Mouse (Mus musculus): ENCODE data around the gene Kif26a. TPM values are rescaled to one million over a fixed set of nuclear protein-coding genes. Genes with fewer than 3 reads are reported as not detected.

The Kif26a gene
- polyA plus RNA-seq, 2 experiments = 0.08 to 0.26 TPM

GRCm38 (mm10) chr12:112129300-112129856 is 16.6 kb upstream of the Kif26a start:
- Histone ChIP-seq H3K4me3 (ENCODE audit: insufficient read depth in 1 of 2, low read depth in 2 of 2, low read length in 2 of 2) (no peak overlapping the region), H3K4me2 (ENCODE audit: low read depth) (no peak overlapping the region), H3K36me3 (replicated peaks; ENCODE audit: control insufficient read depth, insufficient read depth, low read depth) (no peaks in the 10 kb centered on the region), H3K27ac (no peak overlapping the region), H3K4me1 (replicated peaks; ENCODE audit: control insufficient read depth in 2 of 2, insufficient read depth in 2 of 2, low read length in 1 of 2) (no peaks in the 10 kb centered on the region), H3K9me3 (ENCODE audit: control insufficient read depth, low read length) (no peaks in the 10 kb centered on the region), H3K9ac (replicated peaks) (no peak overlapping the region), H3K27me3 (ENCODE audit: control insufficient read depth, insufficient read depth, low read length) (peaks cover 17% of the 10 kb centered on the region)
- DNase-seq (ENCODE audit: low read depth in 3 of 3, low spot score in 3 of 3) (no peak), ATAC-seq (ENCODE audit: insufficient read depth) (peak; percentile 27; the same call in 1 of the 2 replicates)
- TF ChIP-seq EP300 (IDR thresholded peaks at IDR 0.05; ENCODE audit: low read depth) = no peak
- TF ChIP-seq CTCF (IDR thresholded peaks at IDR 0.05; ENCODE audit: low read depth) = no peak
- 33% methylated on average over 6 of the region's 6 CpGs for WGBS (ENCODE audit: insufficient replicate concordance)

GRCm38 (mm10) chr12:112130161-112130860 is 15.7 kb upstream of the Kif26a start:
- under 1% methylated on average over 77 of the region's 79 CpGs for WGBS (ENCODE audit: insufficient replicate concordance)
- TF ChIP-seq EP300 (IDR thresholded peaks at IDR 0.05; ENCODE audit: low read depth) (no peak), CTCF (IDR thresholded peaks at IDR 0.05; ENCODE audit: low read depth) (no peak)
- DNase-seq (ENCODE audit: low read depth in 3 of 3, low spot score in 3 of 3) = no peak
- no peak for ATAC-seq (ENCODE audit: insufficient read depth)
- peak overlapping the region; percentile 38 to 59 for H3K4me3 ChIP-seq (ENCODE audit: insufficient read depth in 1 of 2, low read depth in 2 of 2, low read length in 2 of 2)
- H3K27me3 ChIP-seq (ENCODE audit: control insufficient read depth, insufficient read depth, low read length) = peaks cover 17% of the 10 kb centered on the region
- no peaks in the 10 kb centered on the region for H3K4me1 ChIP-seq (replicated peaks; ENCODE audit: control insufficient read depth in 2 of 2, insufficient read depth in 2 of 2, low read length in 1 of 2)
- H3K36me3 ChIP-seq (replicated peaks; ENCODE audit: control insufficient read depth, insufficient read depth, low read depth) = no peaks in the 10 kb centered on the region
- H3K4me2 ChIP-seq (ENCODE audit: low read depth) = peak overlapping the region; percentile 62
- H3K27ac ChIP-seq = no peak overlapping the region
- no peak overlapping the region for H3K9ac ChIP-seq (replicated peaks)
- H3K9me3 ChIP-seq (ENCODE audit: control insufficient read depth, low read length) = no peaks in the 10 kb centered on the region

GRCm38 (mm10) chr12:112130957-112131356 is 15.1 kb upstream of the Kif26a start:
- H3K4me2 ChIP-seq (ENCODE audit: low read depth) = peak overlapping the region; percentile 62
- H3K27me3 ChIP-seq (ENCODE audit: control insufficient read depth, insufficient read depth, low read length) = peaks cover 17% of the 10 kb centered on the region
- ATAC-seq (ENCODE audit: insufficient read depth) = no peak

GRCm38 (mm10) chr12:112140231-112140630 is 5.8 kb upstream of the Kif26a start:
- H3K36me3 ChIP-seq (replicated peaks; ENCODE audit: control insufficient read depth, insufficient read depth, low read depth) = no peaks in the 10 kb centered on the region
- H3K4me2 ChIP-seq (ENCODE audit: low read depth) = no peak overlapping the region
- no peak overlapping the region for H3K27ac ChIP-seq
- H3K9me3 ChIP-seq (ENCODE audit: control insufficient read depth, low read length) = no peaks in the 10 kb centered on the region
- WGBS (ENCODE audit: insufficient replicate concordance) = 2% methylated on average over 5 of the region's 5 CpGs
- H3K4me3 ChIP-seq (ENCODE audit: insufficient read depth in 1 of 2, low read depth in 2 of 2, low read length in 2 of 2) = no peak overlapping the region
- ATAC-seq (ENCODE audit: insufficient read depth) (no peak), DNase-seq (ENCODE audit: low read depth in 3 of 3, low spot score in 3 of 3) (no peak)
- H3K4me1 ChIP-seq (replicated peaks; ENCODE audit: control insufficient read depth in 2 of 2, insufficient read depth in 2 of 2, low read length in 1 of 2) = no peaks in the 10 kb centered on the region
- H3K27me3 ChIP-seq (ENCODE audit: control insufficient read depth, insufficient read depth, low read length) = peaks cover 36% of the 10 kb centered on the region
- no peak for TF ChIP-seq EP300 (IDR thresholded peaks at IDR 0.05; ENCODE audit: low read depth)
- peak; percentile 85 for TF ChIP-seq CTCF (IDR thresholded peaks at IDR 0.05; ENCODE audit: low read depth)
- H3K9ac ChIP-seq (replicated peaks) = no peak overlapping the region

More at GRCm38 (mm10) chr12:112130957-112131356, 15.1 kb upstream of the Kif26a start:
- peak overlapping the region; percentile 38 to 59; a peak in 3 of 4 replicates for H3K4me3 ChIP-seq (ENCODE audit: insufficient read depth in 1 of 2, low read depth in 2 of 2, low read length in 2 of 2)
- no peak overlapping the region for H3K27ac ChIP-seq
- TF ChIP-seq CTCF (IDR thresholded peaks at IDR 0.05; ENCODE audit: low read depth) (no peak), EP300 (IDR thresholded peaks at IDR 0.05; ENCODE audit: low read depth) (no peak)
- WGBS (ENCODE audit: insufficient replicate concordance) = 10% methylated on average over 32 of the region's 32 CpGs
- no peak overlapping the region for H3K9ac ChIP-seq (replicated peaks)
- H3K9me3 ChIP-seq (ENCODE audit: control insufficient read depth, low read length) = no peaks in the 10 kb centered on the region
- no peaks in the 10 kb centered on the region for H3K36me3 ChIP-seq (replicated peaks; ENCODE audit: control insufficient read depth, insufficient read depth, low read depth)
- no peaks in the 10 kb centered on the region for H3K4me1 ChIP-seq (replicated peaks; ENCODE audit: control insufficient read depth in 2 of 2, insufficient read depth in 2 of 2, low read length in 1 of 2)
- no peak for DNase-seq (ENCODE audit: low read depth in 3 of 3, low spot score in 3 of 3)

GRCm38 (mm10) chr12:112140745-112141144 is 5.3 kb upstream of the Kif26a start:
- no peak overlapping the region for H3K9ac ChIP-seq (replicated peaks)
- TF ChIP-seq CTCF (IDR thresholded peaks at IDR 0.05; ENCODE audit: low read depth) (no peak), EP300 (IDR thresholded peaks at IDR 0.05; ENCODE audit: low read depth) (no peak)
- H3K4me2 ChIP-seq (ENCODE audit: low read depth) = no peak overlapping the region
- peaks cover 42% of the 10 kb centered on the region for H3K27me3 ChIP-seq (ENCODE audit: control insufficient read depth, insufficient read depth, low read length)
- WGBS (ENCODE audit: insufficient replicate concordance) = 23% methylated on average over 7 of the region's 7 CpGs
- no peaks in the 10 kb centered on the region for H3K9me3 ChIP-seq (ENCODE audit: control insufficient read depth, low read length)
- H3K36me3 ChIP-seq (replicated peaks; ENCODE audit: control insufficient read depth, insufficient read depth, low read depth) = no peaks in the 10 kb centered on the region
- H3K4me1 ChIP-seq (replicated peaks; ENCODE audit: control insufficient read depth in 2 of 2, insufficient read depth in 2 of 2, low read length in 1 of 2) = no peaks in the 10 kb centered on the region
- H3K27ac ChIP-seq = no peak overlapping the region
- no peak for ATAC-seq (ENCODE audit: insufficient read depth)
- no peak overlapping the region for H3K4me3 ChIP-seq (ENCODE audit: insufficient read depth in 1 of 2, low read depth in 2 of 2, low read length in 2 of 2)
- no peak for DNase-seq (ENCODE audit: low read depth in 3 of 3, low spot score in 3 of 3)

Data from liver, embryonic 14.5 days (tissue).